ENCODE assay signal across 10 mouse cellular contexts in genomic region chr4:154634001-154634400, GRCm38 (mm10). TPM values are rescaled to one million over a fixed set of nuclear protein-coding genes. Genes with fewer than 3 reads are reported as not detected.
DNase-seq lines count a peak whose midpoint lies in the region; ATAC-seq and TF ChIP-seq lines count a peak whose summit lies in the region.
"Had no signal": no experiment of that assay in that cellular context is flagged by ENCODE, and none has a peak within 500 bp of the region (broad histone marks: within the 10 kb centered on the region; RNA-seq: fewer than 3 reads in every experiment).

No protein-coding gene starts in this region.

- H3K27me3 ChIP-seq in forebrain, embryonic 15.5 days, result peaks cover 8% of the 10 kb centered on the region; the same call in 1 of the 2 replicates
- H3K27me3 ChIP-seq in limb, embryonic 13.5 days, result peaks cover 23% of the 10 kb centered on the region; the same call in 1 of the 2 replicates

- no peak for TF ChIP-seq POLR2A in olfactory bulb, adult 2 months (IDR thresholded peaks at IDR 0.05; ENCODE audit: insufficient read depth, low read depth, low read length)

- peak overlapping the region; percentile 62 for H3K9ac ChIP-seq in forebrain, embryonic 15.5 days (replicated peaks)
- peak overlapping the region; percentile 100 for H3K9ac ChIP-seq in limb, embryonic 13.5 days

- H3K27ac ChIP-seq in layer of hippocampus, adult 2 months, result peak overlapping the region; percentile 86
- peak overlapping the region; percentile 90; the same call in 1 of the 2 replicates for H3K27ac ChIP-seq in forebrain, embryonic 15.5 days (replicated peaks)
- H3K27ac ChIP-seq in limb, embryonic 13.5 days, result peak overlapping the region; percentile 99
- peak overlapping the region; percentile 45 for H3K27ac ChIP-seq in olfactory bulb, adult 2 months (ENCODE audit: insufficient read depth, low read depth, low read length)

- WGBS in forebrain, embryonic 15.5 days, result 36% methylated on average over 3 of the region's 3 CpGs
- 24% methylated on average over 3 of the region's 3 CpGs for WGBS in limb, embryonic 13.5 days
- 59% methylated on average over 3 of the region's 3 CpGs for WGBS in olfactory bulb, adult 2 months

- H3K36me3 ChIP-seq in forebrain, embryonic 15.5 days, result no peaks in the 10 kb centered on the region
- H3K36me3 ChIP-seq in limb, embryonic 13.5 days, result peaks cover 5% of the 10 kb centered on the region; the same call in 1 of the 2 replicates

- peak overlapping the region; percentile 84 for H3K4me2 ChIP-seq in forebrain, embryonic 15.5 days (replicated peaks)
- peak overlapping the region; percentile 91 for H3K4me2 ChIP-seq in limb, embryonic 13.5 days (replicated peaks)

- H3K4me1 ChIP-seq in forebrain, embryonic 15.5 days, result peaks cover 80% of the 10 kb centered on the region
- H3K4me1 ChIP-seq in limb, embryonic 13.5 days, result peaks cover 60% of the 10 kb centered on the region
- H3K4me1 ChIP-seq in olfactory bulb, adult 2 months (ENCODE audit: control insufficient read depth, insufficient read depth, low read length), result peaks cover 20% of the 10 kb centered on the region

- no peaks in the 10 kb centered on the region for H3K9me3 ChIP-seq in forebrain, embryonic 15.5 days
- H3K9me3 ChIP-seq in limb, embryonic 13.5 days, result no peaks in the 10 kb centered on the region
- H3K9me3 ChIP-seq: megakaryocyte, embryonic 14.5 days had no signal

- ATAC-seq in forebrain, embryonic 15.5 days (replicated peaks), result no peak
- no peak for ATAC-seq in limb, embryonic 13.5 days (ENCODE audit: low FRiP score, low read depth)

- peak overlapping the region; percentile 54 for H3K4me3 ChIP-seq in layer of hippocampus, adult 2 months
- H3K4me3 ChIP-seq in forebrain, embryonic 15.5 days, result peak overlapping the region; percentile 54
- peak overlapping the region; percentile 86 for H3K4me3 ChIP-seq in limb, embryonic 13.5 days
- H3K4me3 ChIP-seq in olfactory bulb, adult 2 months (ENCODE audit: insufficient read depth, low read depth, low read length), result peak overlapping the region; percentile 41; the same call in 1 of the 2 replicates
- H3K4me3 ChIP-seq: megakaryocyte, embryonic 14.5 days had no signal

- no peak for DNase-seq in layer of hippocampus, adult 2 months (ENCODE audit: low spot score in 2 of 2)
- no peak for DNase-seq in layer of hippocampus, postnatal 14 days (ENCODE audit: low spot score in 2 of 2)
- no peak for DNase-seq in layer of hippocampus, adult 8-10 months (ENCODE audit: low spot score in 2 of 2)
- DNase-seq in urinary bladder, postnatal 10 days (ENCODE audit: low spot score), result no peak
- no peak for DNase-seq in frontal cortex, postnatal 25 days (ENCODE audit: low spot score in 2 of 2)

- no peak for TF ChIP-seq CTCF in layer of hippocampus, adult 2 months (conservative IDR thresholded peaks at IDR 0.05)
- TF ChIP-seq CTCF in olfactory bulb, adult 2 months (IDR thresholded peaks at IDR 0.05; ENCODE audit: insufficient read depth, low read depth, low read length), result no peak

RNA-seq across cellular contexts. Expression of gene Prdm16, which starts 2.7 kb away (rescaled TPM):
- 10 to 100 TPM; 10.8 to 11.5 TPM for total RNA-seq in layer of hippocampus, adult 2 months (2021)
- 10 to 100 TPM; 12.0 to 15.3 TPM for total RNA-seq in layer of hippocampus, postnatal 14 days (2021)
- polyA plus RNA-seq in forebrain, embryonic 15.5 days (2015; fragmentation: Nextera tagmentation; extraction: Ambion mirVana), result 32.7 and 33.5 TPM in 2 replicates
- 58.8 and 64.5 TPM in 2 replicates for polyA plus RNA-seq in limb, embryonic 13.5 days (2015; fragmentation: Nextera tagmentation; extraction: Ambion mirVana)
- not detected in 2 replicates for polyA plus RNA-seq in olfactory bulb, adult 2 months (2012; ENCODE audit: insufficient read depth, insufficient read length, low replicate concordance, missing spikeins)
- 10 to 100 TPM in 3 of 4 experiments, 1 to 10 TPM in 1; 9.3 to 15.5 (median 13.9) TPM for total RNA-seq in layer of hippocampus, adult 8-10 months (2022)

RNA-seq across cellular contexts. Expression of gene Actrt2, which starts 33.7 kb away (rescaled TPM):
- not detected for total RNA-seq in layer of hippocampus, adult 2 months (2021)
- total RNA-seq in layer of hippocampus, postnatal 14 days (2021), result not detected
- not detected in 2 replicates for polyA plus RNA-seq in forebrain, embryonic 15.5 days (2015; fragmentation: Nextera tagmentation; extraction: Ambion mirVana)
- not detected in 2 replicates for polyA plus RNA-seq in limb, embryonic 13.5 days (2015; fragmentation: Nextera tagmentation; extraction: Ambion mirVana)
- not detected in 2 replicates for polyA plus RNA-seq in olfactory bulb, adult 2 months (2012; ENCODE audit: insufficient read depth, insufficient read length, low replicate concordance, missing spikeins)
- not detected for total RNA-seq in layer of hippocampus, adult 8-10 months (2022)
- total RNA-seq: heart, adult 18-20 months had no signal

Comparison
In these comparisons a context has a peak if more than half of its experiments do, and no peak if none do; other contexts are left out.
1. H3K27ac ChIP-seq: peak in every context shown above with its lines; median percentile 99 in limb, embryonic 13.5 days; 90 in forebrain, embryonic 15.5 days; 86 in layer of hippocampus, adult 2 months; 45 in olfactory bulb, adult 2 months.